Mouse (Mus musculus) limb, embryonic 10.5 days (tissue): ENCODE results near the gene Shc1. TPM values are rescaled to one million over a fixed set of nuclear protein-coding genes. Genes with fewer than 3 reads are reported as not detected.

ENCODE experiments used
- DNase-seq: peaks from one replicate; pipeline ENCODE4 v3.0.0-alpha.2; 2017; ENCODE audit warnings: low spot score
- H3K27ac ChIP-seq: fragments of 300-500 bp; sonication (generic); 2 replicates; pipeline ENCODE4 v1.5.1; 2016; ENCODE audit warnings: mild to moderate bottlenecking
- H3K27me3 ChIP-seq: fragments of 300-500 bp; sonication (generic); 2 replicates; pipeline ENCODE4 v1.6.1; 2016; ENCODE audit warnings: low read depth, mild to moderate bottlenecking; ENCODE audit not compliant: poor library complexity, severe bottlenecking
- H3K36me3 ChIP-seq: fragments of 300-500 bp; sonication (generic); 2 replicates; pipeline ENCODE4 v1.6.1; 2016; ENCODE audit warnings: mild to moderate bottlenecking, moderate library complexity
- H3K4me1 ChIP-seq: fragments of 300-500 bp; sonication (generic); 2 replicates; pipeline ENCODE4 v1.6.1; 2016
- H3K4me3 ChIP-seq: fragments of 300-500 bp; sonication (generic); 2 replicates; pipeline ENCODE4 v1.5.1; 2016; ENCODE audit warnings: mild to moderate bottlenecking, moderate library complexity
- H3K9me3 ChIP-seq: fragments of 300-500 bp; sonication (generic); replicated peaks from 2 replicates; pipeline ENCODE4 v1.6.1; 2016; ENCODE audit warnings: mild to moderate bottlenecking
- WGBS: fragments of 180-500 bp; shearing (Covaris S2); methylation state at CpG from one replicate; pipeline ENCODE4 v1.1.7; 2016; 5-methylcytosine and 5-hydroxymethylcytosine counted together
- polyA plus RNA-seq: library from polyadenylated mRNA; unstranded; fragments of >200 nt; fragmentation: Nextera tagmentation; extraction: Ambion mirVana; gene quantifications from 2 replicates; pipeline ENCODE4 v1.2.1, GENCODE M21; 2016

Shc1 gene
- polyA plus RNA-seq, 1 experiment from 2014 or later: 96.2 TPM

DNA sequence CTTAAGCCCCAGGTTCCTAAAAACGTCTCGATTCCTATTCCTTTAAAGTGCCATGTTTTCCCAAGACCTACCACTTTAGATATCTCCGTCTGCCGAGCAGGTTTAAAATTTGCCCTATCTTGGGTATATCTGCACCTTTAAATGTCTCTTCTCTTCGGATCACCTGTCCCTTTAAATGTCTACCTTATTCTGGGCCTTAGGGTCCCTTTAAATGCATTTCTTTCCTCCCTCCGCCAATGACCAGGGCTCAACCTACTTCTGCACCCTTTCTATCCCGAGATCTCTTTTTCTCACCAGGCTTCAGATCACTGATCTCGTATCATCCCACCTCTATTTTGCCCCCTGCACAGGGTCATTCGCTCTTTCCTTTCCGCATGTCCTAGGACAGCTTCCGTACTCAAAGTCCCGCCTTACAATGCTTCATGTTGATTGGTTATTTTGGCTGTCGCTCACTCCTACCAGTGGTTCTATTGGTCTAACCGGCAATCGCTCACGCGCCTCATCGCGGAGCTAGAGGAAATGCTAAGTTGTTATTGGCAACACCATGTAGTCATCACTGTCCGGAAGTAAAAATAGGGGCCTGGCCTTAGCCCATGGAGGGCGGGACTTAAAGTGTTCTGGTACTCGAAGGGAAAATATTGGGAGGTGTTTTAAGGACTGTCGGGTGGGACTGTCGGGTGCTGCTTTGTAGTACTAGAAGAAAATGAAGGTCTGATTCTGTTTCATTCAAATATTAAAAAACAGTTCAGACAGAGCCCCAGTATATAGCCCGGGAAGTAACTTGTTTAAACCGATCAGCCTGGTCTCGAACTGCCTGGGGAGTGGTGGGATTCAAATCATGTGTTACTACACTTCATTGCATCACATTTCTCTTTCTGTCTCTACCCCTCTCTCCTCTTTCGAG, 6.5 kb upstream of the Shc1 start, which contains the start of gene Flad1:
Gene Flad1, minus strand, starts transcription at position 381 of the 904 bp plus-strand sequence.
- no peaks in the 10 kb centered on the region for H3K27me3 ChIP-seq
- no peaks in the 10 kb centered on the region for H3K9me3 ChIP-seq
- peak within 1 kb of the TSS; percentile 60 for H3K4me3 ChIP-seq
- peak within 1 kb of the TSS; percentile 67 for H3K27ac ChIP-seq
- peaks cover 57% of the 10 kb centered on the region for H3K36me3 ChIP-seq
- H3K4me1 ChIP-seq: peaks cover 15% of the 10 kb centered on the region
- peak; percentile 94 for DNase-seq
- 8% methylated on average over 28 of the region's 28 CpGs for WGBS

DNA sequence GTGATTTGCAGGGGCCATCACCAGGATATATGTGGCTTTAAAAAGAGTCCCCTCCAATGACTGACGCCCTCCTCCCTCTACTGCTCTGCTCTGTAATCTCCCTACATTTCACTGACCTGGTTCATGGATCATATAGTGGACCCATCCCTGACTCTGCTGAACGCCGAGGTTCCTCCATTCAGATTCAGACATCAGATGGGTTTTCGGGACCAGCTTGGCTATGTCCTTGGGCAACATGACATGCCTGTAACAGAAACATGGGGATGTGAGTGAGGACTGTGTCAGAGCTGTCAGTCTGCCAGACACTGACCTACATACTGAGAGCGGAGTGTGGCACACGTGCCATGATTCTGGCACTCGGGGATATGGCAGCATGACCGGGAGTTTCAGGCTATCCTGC, 2.1 kb upstream of the Shc1 start:
- no peak for DNase-seq
- Histone ChIP-seq H3K36me3 (peaks cover 42% of the 10 kb centered on the region), H3K27me3 (no peaks in the 10 kb centered on the region), H3K4me1 (peaks cover 32% of the 10 kb centered on the region), H3K27ac (no peak overlapping the region), H3K9me3 (no peaks in the 10 kb centered on the region), H3K4me3 (peak overlapping the region; percentile 73)
- 97% methylated on average over 8 of the region's 8 CpGs for WGBS

DNA sequence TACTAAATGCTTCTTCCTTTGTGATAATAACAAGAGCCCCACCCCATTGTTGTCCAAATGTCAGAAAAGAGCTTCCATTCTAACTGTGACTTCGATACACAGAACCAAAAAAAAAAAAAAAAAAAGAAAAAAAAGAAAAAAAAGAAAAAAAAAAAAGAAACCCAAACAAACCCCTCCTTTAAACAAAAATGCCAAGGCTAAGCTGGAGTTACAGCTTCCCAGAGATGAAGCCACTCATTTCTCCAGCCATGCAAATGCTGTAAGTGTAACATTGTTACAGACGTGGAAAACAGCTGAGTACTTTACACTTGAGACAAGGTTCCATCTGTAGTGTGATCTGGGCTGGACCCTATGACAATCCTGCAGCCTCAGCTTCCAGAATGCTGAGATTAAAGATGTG, 1.1 kb upstream of the Shc1 start:
- H3K4me1 ChIP-seq: peaks cover 38% of the 10 kb centered on the region
- H3K27me3 ChIP-seq: no peaks in the 10 kb centered on the region
- peak overlapping the region; percentile 88 for H3K27ac ChIP-seq
- H3K4me3 ChIP-seq: peak overlapping the region; percentile 73
- WGBS: 36% methylated on average over 2 of the region's 2 CpGs
- no peak for DNase-seq
- H3K36me3 ChIP-seq: peaks cover 42% of the 10 kb centered on the region
- no peaks in the 10 kb centered on the region for H3K9me3 ChIP-seq

DNA sequence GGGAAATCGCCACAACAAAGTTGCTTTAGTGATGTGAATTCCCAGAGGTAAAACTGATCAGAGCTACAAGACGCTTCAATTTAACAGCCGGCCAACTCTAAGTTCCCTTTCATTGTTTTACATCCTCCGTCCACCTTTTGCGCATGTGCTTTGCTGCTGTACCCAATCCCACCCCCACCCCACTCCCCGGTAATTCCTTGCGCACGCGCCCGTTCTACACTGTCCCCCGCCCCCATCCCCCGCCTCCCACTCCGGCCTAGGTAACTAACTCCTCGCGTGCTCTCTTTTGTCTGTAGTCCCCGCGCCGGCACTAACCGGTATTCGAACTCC, 438 bp upstream of the Shc1 start:
- WGBS: 0% methylated on average over 20 of the region's 20 CpGs
- Histone ChIP-seq H3K27me3 (no peaks in the 10 kb centered on the region), H3K36me3 (peaks cover 45% of the 10 kb centered on the region), H3K4me1 (peaks cover 43% of the 10 kb centered on the region), H3K9me3 (no peaks in the 10 kb centered on the region), H3K4me3 (peak overlapping the region; percentile 73), H3K27ac (peak overlapping the region; percentile 88)
- peak; percentile 93 for DNase-seq

DNA sequence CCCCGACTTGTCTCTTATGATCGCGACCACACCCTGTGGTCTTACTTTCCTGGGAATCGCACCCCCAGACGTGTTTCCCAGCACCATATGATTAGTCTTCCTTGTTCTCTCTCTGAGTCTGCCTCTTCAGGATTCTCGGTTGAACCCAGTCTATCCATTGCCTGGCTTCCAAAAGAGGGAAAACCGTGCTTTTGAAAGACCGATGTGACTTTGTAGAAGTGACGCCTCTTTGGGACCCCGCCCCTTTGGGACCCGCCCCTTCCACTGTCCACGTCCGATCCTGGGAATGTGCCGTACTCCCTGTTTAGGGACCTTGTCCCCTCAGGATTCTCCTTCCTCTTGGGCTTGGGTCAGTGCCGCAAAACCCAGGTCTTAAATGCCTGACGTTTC, 613 bp downstream of the Shc1 start:
- under 1% methylated on average over 16 of the region's 16 CpGs for WGBS

DNA sequence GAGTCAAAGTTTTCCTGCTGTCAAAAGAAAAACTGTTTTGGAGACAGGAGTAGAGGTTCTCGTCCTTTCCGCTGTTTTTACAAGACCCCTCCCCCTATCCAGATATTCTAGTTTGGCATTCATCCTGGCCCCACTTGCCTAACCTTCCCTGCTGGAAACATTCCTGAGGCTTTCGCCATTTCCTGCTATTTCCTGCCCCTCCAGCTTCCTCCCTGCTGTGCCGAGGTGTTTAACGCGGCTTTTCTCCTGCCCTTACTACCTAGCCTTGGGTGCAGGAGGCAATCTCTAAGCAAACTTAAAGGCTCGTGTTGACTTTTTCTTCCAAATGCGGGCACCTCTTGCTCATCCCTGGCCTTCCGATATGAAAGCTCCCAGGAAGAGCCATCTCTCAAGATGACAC, 1.3 kb downstream of the Shc1 start:
- Histone ChIP-seq H3K4me3 (peak overlapping the region; percentile 73), H3K27ac (peak overlapping the region; percentile 88), H3K4me1 (peaks cover 50% of the 10 kb centered on the region), H3K27me3 (no peaks in the 10 kb centered on the region), H3K36me3 (peaks cover 46% of the 10 kb centered on the region), H3K9me3 (no peaks in the 10 kb centered on the region)
- WGBS: 2% methylated on average over 9 of the region's 9 CpGs
- DNase-seq: peak; percentile 62

More for the DNA sequence above, 613 bp downstream of the Shc1 start:
- Histone ChIP-seq H3K4me1 (peaks cover 50% of the 10 kb centered on the region), H3K36me3 (peaks cover 46% of the 10 kb centered on the region), H3K27ac (peak overlapping the region; percentile 88), H3K27me3 (no peaks in the 10 kb centered on the region), H3K9me3 (no peaks in the 10 kb centered on the region), H3K4me3 (peak overlapping the region; percentile 73)
- DNase-seq: peak; percentile 84

DNA sequence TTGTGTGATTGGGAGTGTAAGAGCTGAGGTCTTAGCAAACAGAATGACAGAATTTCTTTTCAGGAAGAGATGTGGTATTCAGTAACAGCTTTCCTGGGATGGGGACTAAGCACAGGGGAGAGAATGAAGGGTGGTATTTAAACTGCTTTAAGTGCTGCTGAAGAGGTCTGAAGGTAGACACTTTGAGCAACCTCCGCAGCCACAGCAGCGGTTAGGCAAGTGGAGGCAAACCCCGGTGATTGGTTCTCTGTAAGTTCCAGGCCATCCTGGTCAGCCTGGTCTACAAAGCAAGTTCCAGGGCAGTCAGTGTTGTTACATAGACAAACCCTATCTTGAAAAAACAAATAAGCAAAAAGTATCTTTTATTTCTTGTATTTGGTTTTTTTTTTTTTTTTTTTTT, 1.7 kb downstream of the Shc1 start:
- 22% methylated on average over 3 of the region's 3 CpGs for WGBS
- Histone ChIP-seq H3K27ac (peak overlapping the region; percentile 88), H3K4me1 (peaks cover 50% of the 10 kb centered on the region), H3K9me3 (no peaks in the 10 kb centered on the region), H3K36me3 (peaks cover 46% of the 10 kb centered on the region), H3K27me3 (no peaks in the 10 kb centered on the region), H3K4me3 (peak overlapping the region; percentile 73)
- DNase-seq: no peak

DNA sequence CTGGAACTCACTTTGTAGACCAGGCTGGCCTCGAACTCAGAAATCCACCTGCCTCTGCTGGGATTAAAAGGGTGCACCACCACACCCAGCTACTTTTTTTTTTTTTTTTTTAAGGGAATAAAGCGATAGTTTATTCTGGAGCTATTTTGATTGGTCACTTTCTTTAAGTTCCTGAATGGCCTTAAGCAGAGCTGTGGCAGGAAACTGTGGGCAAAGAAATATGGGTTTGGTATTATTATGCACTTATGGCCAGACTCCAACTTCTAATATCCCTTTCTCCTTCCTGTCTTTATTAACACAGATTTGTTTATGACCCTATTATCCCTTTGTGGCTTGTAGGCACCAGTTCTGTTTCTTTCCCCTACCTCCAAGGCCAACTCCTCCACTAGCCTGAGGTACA, 2.2 kb downstream of the Shc1 start:
- H3K4me1 ChIP-seq: peaks cover 50% of the 10 kb centered on the region
- WGBS: 43% methylated on average over 2 of the region's 2 CpGs
- no peak for DNase-seq
- no peaks in the 10 kb centered on the region for H3K27me3 ChIP-seq
- peak overlapping the region; percentile 73 for H3K4me3 ChIP-seq
- peaks cover 46% of the 10 kb centered on the region for H3K36me3 ChIP-seq
- no peaks in the 10 kb centered on the region for H3K9me3 ChIP-seq
- peak overlapping the region; percentile 87 for H3K27ac ChIP-seq

DNA sequence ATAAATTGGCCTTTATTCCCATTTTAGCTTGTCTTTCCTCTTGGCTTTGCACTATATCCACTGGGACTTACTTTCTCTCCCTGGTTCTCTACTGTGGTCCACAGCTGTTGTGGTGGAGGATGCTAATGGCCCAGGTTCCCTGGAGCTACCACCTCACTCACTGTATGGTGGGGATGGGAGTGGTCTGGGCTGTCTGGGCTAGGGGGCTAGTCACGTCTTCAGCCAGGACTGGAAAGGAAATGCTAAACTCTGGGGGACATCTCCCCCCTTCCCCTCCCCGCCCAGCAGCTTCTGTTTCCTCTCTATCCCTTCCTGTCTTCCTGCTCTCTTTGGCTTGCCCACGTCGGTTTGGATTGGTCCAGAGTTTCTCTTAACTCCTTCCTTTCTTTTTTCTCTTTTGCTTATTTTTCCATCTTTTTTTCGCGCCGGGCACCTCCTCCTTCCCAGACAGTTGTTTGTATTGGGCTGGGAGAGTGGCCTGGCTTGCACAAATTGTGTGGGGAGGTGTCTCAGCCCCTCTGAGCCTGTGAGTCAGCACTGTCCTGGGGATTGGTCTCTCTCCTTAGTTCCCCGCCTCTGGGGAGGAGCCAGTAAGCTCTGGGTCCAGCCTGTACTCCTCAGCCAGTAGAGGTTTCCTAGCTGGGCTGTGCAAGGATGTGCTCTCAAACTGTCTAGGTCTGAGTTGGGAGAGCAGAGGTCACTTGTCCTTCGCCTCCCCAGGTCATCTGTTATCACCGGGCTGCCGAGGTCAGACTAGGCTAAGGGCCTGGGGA, 2.9 kb downstream of the Shc1 start:
- Histone ChIP-seq H3K4me3 (peak overlapping the region; percentile 55), H3K27ac (peak overlapping the region; percentile 87), H3K4me1 (peaks cover 50% of the 10 kb centered on the region), H3K9me3 (no peaks in the 10 kb centered on the region), H3K27me3 (no peaks in the 10 kb centered on the region), H3K36me3 (peaks cover 46% of the 10 kb centered on the region)
- 3% methylated on average over 11 of the region's 11 CpGs for WGBS
- DNase-seq: peak; percentile 68

DNA sequence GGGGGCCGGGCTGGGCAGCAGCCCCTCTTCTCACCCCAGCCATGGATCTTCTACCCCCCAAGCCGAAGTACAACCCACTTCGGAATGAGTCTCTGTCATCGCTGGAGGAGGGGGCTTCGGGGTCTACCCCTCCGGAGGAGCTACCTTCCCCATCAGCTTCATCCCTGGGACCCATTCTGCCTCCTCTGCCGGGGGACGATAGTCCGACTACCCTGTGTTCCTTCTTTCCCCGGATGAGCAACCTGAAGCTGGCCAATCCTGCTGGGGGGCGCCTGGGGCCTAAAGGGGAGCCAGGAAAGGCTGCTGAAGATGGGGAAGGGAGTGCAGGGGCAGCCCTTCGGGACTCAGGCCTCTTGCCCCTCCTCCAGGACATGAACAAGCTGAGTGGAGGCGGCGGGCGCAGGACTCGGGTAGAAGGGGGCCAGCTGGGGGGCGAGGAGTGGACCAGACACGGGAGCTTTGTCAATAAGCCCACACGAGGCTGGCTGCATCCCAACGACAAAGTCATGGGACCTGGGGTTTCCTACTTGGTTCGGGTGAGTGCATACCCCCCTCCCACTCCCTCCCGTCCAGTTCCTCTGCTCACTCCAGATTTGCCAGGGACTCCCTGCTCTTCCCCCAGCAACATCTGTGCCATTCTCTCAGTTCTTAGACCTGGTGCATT, 3.7 kb downstream of the Shc1 start:
- Histone ChIP-seq H3K4me1 (peaks cover 44% of the 10 kb centered on the region), H3K9me3 (no peaks in the 10 kb centered on the region), H3K36me3 (peaks cover 47% of the 10 kb centered on the region), H3K4me3 (peak overlapping the region; percentile 55), H3K27ac (peak overlapping the region; percentile 87), H3K27me3 (no peaks in the 10 kb centered on the region)
- WGBS: 7% methylated on average over 22 of the region's 22 CpGs
- DNase-seq: peak; percentile 38

DNA sequence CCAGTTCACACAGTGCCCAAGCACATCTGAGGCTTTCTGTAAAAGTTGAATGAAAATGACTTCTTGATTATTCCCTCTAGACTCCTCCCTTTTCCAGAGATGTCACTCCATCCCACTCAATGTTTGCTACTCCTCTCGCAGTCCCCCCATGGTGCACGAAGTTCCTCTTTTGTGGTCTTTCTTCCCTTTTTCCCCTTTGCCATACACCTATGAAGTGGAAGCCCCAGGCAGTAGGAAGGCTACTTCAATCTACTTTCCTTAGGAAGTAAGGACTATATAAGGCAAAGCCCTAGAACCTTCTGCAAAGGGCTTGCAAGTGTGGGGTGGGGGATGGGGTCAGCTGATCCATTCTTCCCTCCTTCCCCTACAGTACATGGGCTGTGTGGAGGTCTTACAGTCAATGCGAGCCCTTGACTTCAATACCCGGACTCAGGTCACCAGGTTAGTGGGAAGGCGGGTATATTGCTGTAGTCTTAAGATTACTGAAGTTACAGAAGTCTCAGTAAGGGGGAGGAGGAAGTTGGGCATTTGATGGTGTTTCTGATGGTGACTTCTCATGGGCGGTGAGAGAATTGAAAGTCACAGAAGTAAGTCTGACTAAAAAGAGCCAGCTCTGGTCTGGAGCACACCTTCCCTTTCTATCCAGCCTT, 4.4 kb downstream of the Shc1 start:
- Histone ChIP-seq H3K9me3 (no peaks in the 10 kb centered on the region), H3K27me3 (no peaks in the 10 kb centered on the region), H3K4me3 (peak overlapping the region; percentile 55), H3K27ac (peak overlapping the region; percentile 87), H3K4me1 (peaks cover 44% of the 10 kb centered on the region), H3K36me3 (peaks cover 54% of the 10 kb centered on the region)
- no peak for DNase-seq
- WGBS: 85% methylated on average over 6 of the region's 6 CpGs

DNA sequence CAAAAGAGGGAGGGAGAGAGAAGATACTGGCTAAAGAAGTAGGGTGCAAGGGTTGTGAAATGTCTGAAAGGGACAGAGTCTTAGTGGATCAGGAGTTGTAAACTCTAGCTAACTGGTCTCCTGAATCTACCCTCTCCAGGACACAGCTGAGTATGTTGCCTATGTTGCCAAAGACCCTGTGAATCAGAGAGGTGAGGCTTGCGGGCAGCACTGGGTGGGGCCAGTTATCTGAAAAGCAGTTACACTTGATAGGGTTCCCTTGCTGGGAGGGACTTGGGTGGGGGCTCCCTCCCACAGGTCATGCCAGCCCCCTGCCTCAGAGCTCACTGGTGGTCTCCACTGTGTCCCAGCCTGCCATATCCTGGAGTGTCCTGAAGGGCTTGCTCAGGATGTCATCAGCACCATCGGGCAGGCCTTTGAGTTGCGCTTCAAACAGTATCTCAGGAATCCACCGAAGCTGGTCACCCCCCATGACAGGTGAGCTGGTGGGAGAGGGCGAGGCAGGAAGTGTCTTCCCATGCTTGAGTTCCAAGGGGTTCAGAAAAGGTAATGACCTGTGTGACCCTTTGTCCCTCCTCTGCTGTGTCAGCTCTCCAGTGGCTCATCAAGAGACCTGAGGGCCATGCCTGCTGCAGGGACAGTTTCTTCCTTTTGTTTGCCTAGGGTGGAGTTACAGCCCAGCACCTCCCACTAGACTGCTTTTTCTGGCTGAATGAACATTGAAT, 6.3 kb downstream of the Shc1 start:
- 89% methylated on average over 5 of the region's 5 CpGs for WGBS

More for the DNA sequence above, 6.3 kb downstream of the Shc1 start:
- peaks cover 39% of the 10 kb centered on the region for H3K4me1 ChIP-seq
- no peaks in the 10 kb centered on the region for H3K9me3 ChIP-seq
- DNase-seq: no peak
- H3K27ac ChIP-seq: no peak overlapping the region
- H3K27me3 ChIP-seq: no peaks in the 10 kb centered on the region
- no peak overlapping the region for H3K4me3 ChIP-seq
- peaks cover 67% of the 10 kb centered on the region for H3K36me3 ChIP-seq
